Mouse (Mus musculus): ENCODE measurements around the gene Pdgfb. TPM values are rescaled to one million over a fixed set of nuclear protein-coding genes. Genes with fewer than 3 reads are reported as not detected.

Gene Pdgfb
- polyA plus RNA-seq, 1 experiment: 0.08 TPM

GRCm38 (mm10) chr15:80053381-80054033, 38.7 kb upstream of the Pdgfb start:
- H3K4me1 ChIP-seq (ENCODE audit: control insufficient read depth): peaks cover 7% of the 10 kb centered on the region
- H3K4me3 ChIP-seq (replicated peaks): no peak overlapping the region
- H3K27me3 ChIP-seq (ENCODE audit: control insufficient read depth): no peaks in the 10 kb centered on the region
- H3K9me3 ChIP-seq (ENCODE audit: control insufficient read depth, low read length): no peaks in the 10 kb centered on the region
- H3K36me3 ChIP-seq (ENCODE audit: control insufficient read depth): no peaks in the 10 kb centered on the region
- TF ChIP-seq TAL1 (IDR thresholded peaks at IDR 0.05; ENCODE audit: low read length) (no peak), GATA1 (IDR thresholded peaks at IDR 0.05; ENCODE audit: low read length) (no peak)

- no peaks in the 10 kb centered on the region for H3K9me3 ChIP-seq (ENCODE audit: control insufficient read depth, low read length)
- H3K4me1 ChIP-seq (ENCODE audit: control insufficient read depth): peaks cover 19% of the 10 kb centered on the region
- H3K27me3 ChIP-seq (ENCODE audit: control insufficient read depth): peaks cover 6% of the 10 kb centered on the region
- H3K4me3 ChIP-seq (replicated peaks): no peak overlapping the region
- H3K36me3 ChIP-seq (ENCODE audit: control insufficient read depth): no peaks in the 10 kb centered on the region
- TF ChIP-seq TAL1 (IDR thresholded peaks at IDR 0.05; ENCODE audit: low read length) (no peak), GATA1 (IDR thresholded peaks at IDR 0.05; ENCODE audit: low read length) (no peak)
Observed at GRCm38 (mm10) chr15:80051782-80052181, 37.0 kb upstream of the Pdgfb start.

- TF ChIP-seq GATA1 (IDR thresholded peaks at IDR 0.05; ENCODE audit: low read length): no peak
- no peak for TF ChIP-seq TAL1 (IDR thresholded peaks at IDR 0.05; ENCODE audit: low read length)
- Histone ChIP-seq H3K4me1 (ENCODE audit: control insufficient read depth) (peaks cover 19% of the 10 kb centered on the region), H3K27me3 (ENCODE audit: control insufficient read depth) (peaks cover 8% of the 10 kb centered on the region), H3K4me3 (replicated peaks) (no peak overlapping the region), H3K36me3 (ENCODE audit: control insufficient read depth) (no peaks in the 10 kb centered on the region), H3K9me3 (ENCODE audit: control insufficient read depth, low read length) (no peaks in the 10 kb centered on the region)
Observed at GRCm38 (mm10) chr15:80051092-80051761, 36.5 kb upstream of the Pdgfb start.

DNA sequence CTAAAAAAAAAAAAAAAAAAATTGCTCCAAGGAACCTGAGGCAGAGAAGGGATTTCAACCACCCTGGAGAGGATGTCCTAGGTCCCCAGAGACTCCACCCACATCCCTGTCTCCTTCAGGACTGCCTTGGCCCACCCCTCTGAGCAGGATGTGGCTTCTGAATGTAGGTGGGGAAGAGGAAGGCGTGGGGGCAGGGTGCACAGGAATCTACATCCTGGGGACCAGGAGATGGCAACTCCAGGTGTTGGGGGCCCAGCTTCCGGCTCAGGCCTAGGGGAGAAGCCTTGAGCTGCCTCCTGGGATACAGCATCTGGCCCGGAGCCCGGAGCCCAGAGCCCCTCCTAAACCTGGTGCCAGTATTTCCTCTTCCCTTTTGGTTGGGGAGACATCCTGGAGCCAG, 35.3 kb upstream of the Pdgfb start:
- peaks cover 6% of the 10 kb centered on the region for H3K9me3 ChIP-seq (ENCODE audit: control insufficient read depth, low read length)
- TF ChIP-seq GATA1 (IDR thresholded peaks at IDR 0.05; ENCODE audit: low read length) (no peak), TAL1 (IDR thresholded peaks at IDR 0.05; ENCODE audit: low read length) (no peak)

DNA sequence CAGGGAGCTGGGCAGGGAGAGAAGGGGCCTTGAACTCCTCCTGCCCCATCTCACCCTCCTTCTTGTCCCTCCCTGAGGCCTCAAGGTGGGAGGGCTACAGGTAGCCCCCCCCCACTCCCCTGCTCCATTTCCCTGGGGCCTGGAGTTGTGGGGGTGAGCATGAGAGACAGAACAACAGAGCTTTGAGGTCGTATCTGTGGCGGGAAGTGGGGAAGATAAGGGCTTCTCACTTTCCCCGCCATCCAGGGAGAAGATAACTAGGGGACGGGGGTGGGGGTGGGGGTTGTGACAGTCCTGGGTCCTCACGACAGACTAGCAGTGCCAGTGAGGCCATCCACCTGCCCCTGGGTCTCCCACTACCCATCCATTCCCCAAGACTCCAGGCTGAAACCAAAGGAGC, 33.2 kb upstream of the Pdgfb start:
- no peak for TF ChIP-seq GATA1 (IDR thresholded peaks at IDR 0.05; ENCODE audit: low read length)
- no peak for TF ChIP-seq TAL1 (IDR thresholded peaks at IDR 0.05; ENCODE audit: low read length)
- H3K4me1 ChIP-seq (ENCODE audit: control insufficient read depth): peaks cover 11% of the 10 kb centered on the region
- no peaks in the 10 kb centered on the region for H3K36me3 ChIP-seq (ENCODE audit: control insufficient read depth)
- H3K4me3 ChIP-seq (replicated peaks): no peak overlapping the region
- H3K9me3 ChIP-seq (ENCODE audit: control insufficient read depth, low read length): peaks cover 6% of the 10 kb centered on the region
- H3K27me3 ChIP-seq (ENCODE audit: control insufficient read depth): peaks cover 8% of the 10 kb centered on the region

More for the DNA sequence above, 35.3 kb upstream of the Pdgfb start:
- Histone ChIP-seq H3K4me3 (replicated peaks) (no peak overlapping the region), H3K4me1 (ENCODE audit: control insufficient read depth) (peaks cover 19% of the 10 kb centered on the region), H3K27me3 (ENCODE audit: control insufficient read depth) (peaks cover 8% of the 10 kb centered on the region), H3K36me3 (ENCODE audit: control insufficient read depth) (no peaks in the 10 kb centered on the region)

DNA sequence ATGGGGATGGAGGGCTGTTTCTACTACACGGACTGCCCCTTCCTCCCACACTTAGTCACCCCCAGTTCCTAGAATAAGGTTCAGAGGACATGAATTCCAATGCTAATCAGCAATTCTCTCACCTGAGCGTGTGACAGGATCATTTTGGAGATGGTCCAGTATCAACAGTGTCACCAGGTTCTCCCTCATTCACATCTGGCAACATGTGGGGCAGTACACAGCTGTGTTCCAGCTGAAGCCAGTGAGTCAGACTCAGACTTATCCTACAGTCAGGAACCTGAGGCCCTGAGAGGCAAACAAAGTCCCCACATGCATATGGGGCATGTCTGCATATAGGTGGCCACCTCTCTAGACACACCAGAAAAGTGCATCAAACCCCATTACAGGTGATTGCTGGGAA, 32.5 kb upstream of the Pdgfb start:
- no peaks in the 10 kb centered on the region for H3K36me3 ChIP-seq (ENCODE audit: control insufficient read depth)

DNA sequence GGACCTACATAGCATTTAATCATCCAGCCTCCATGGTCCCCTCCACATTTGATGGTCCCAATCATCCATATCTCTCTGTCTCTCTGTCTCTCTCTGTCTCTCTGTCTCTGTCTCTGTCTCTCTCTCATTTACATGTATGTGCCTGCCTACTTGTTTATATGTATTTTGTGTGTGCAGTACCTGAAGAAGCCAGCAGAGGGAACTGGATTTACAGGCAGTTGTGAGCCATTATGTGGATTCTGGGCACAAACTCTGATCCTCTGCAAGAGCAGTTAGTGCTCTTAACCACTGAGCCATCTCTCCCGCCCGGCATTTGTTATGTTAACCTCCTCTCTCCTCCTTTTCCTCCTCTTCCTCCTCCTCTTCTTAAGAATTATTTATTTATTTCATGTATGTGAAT, 31.0 kb upstream of the Pdgfb start:
- Histone ChIP-seq H3K36me3 (ENCODE audit: control insufficient read depth) (no peaks in the 10 kb centered on the region), H3K4me3 (replicated peaks) (no peak overlapping the region), H3K9me3 (ENCODE audit: control insufficient read depth, low read length) (peaks cover 6% of the 10 kb centered on the region), H3K27me3 (ENCODE audit: control insufficient read depth) (peaks cover 8% of the 10 kb centered on the region), H3K4me1 (ENCODE audit: control insufficient read depth) (peaks cover 11% of the 10 kb centered on the region)
- TF ChIP-seq GATA1 (IDR thresholded peaks at IDR 0.05; ENCODE audit: low read length) (no peak), TAL1 (IDR thresholded peaks at IDR 0.05; ENCODE audit: low read length) (no peak)

More for the DNA sequence above, 32.5 kb upstream of the Pdgfb start:
- H3K9me3 ChIP-seq (ENCODE audit: control insufficient read depth, low read length): peaks cover 6% of the 10 kb centered on the region
- TF ChIP-seq TAL1 (IDR thresholded peaks at IDR 0.05; ENCODE audit: low read length) (no peak), GATA1 (IDR thresholded peaks at IDR 0.05; ENCODE audit: low read length) (no peak)
- peaks cover 11% of the 10 kb centered on the region for H3K4me1 ChIP-seq (ENCODE audit: control insufficient read depth)
- H3K27me3 ChIP-seq (ENCODE audit: control insufficient read depth): peaks cover 8% of the 10 kb centered on the region
- no peak overlapping the region for H3K4me3 ChIP-seq (replicated peaks)

DNA sequence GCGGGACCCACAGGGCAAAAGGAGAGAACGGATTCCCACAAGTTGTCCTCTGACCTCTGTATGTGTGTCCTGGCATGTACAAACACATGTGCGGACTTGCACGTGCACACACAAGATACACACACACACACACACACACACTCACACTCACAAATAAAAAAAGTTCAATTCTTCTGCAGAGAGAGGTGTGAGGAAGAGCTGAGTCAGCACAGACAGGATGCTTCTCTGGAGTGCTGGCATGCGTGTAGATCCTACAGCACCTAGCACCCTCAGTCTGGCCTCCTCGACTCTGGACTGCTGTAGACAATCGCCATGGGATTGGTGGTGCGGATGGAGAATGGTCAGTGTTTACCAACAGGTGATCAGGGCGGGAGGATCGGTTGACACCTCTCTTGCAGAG, 29.5 kb upstream of the Pdgfb start:
- H3K4me3 ChIP-seq (replicated peaks): no peak overlapping the region
- H3K9me3 ChIP-seq (ENCODE audit: control insufficient read depth, low read length): peaks cover 6% of the 10 kb centered on the region
- no peaks in the 10 kb centered on the region for H3K36me3 ChIP-seq (ENCODE audit: control insufficient read depth)
- H3K27me3 ChIP-seq (ENCODE audit: control insufficient read depth): peaks cover 8% of the 10 kb centered on the region
- H3K4me1 ChIP-seq (ENCODE audit: control insufficient read depth): peaks cover 11% of the 10 kb centered on the region
- TF ChIP-seq TAL1 (IDR thresholded peaks at IDR 0.05; ENCODE audit: low read length) (no peak), GATA1 (IDR thresholded peaks at IDR 0.05; ENCODE audit: low read length) (no peak)

- H3K4me1 ChIP-seq (ENCODE audit: control insufficient read depth): peaks cover 5% of the 10 kb centered on the region
- peaks cover 5% of the 10 kb centered on the region for H3K27me3 ChIP-seq (ENCODE audit: control insufficient read depth)
- TF ChIP-seq TAL1 (IDR thresholded peaks at IDR 0.05; ENCODE audit: low read length) (no peak), GATA1 (IDR thresholded peaks at IDR 0.05; ENCODE audit: low read length) (no peak)
- H3K36me3 ChIP-seq (ENCODE audit: control insufficient read depth): no peaks in the 10 kb centered on the region
- peaks cover 6% of the 10 kb centered on the region for H3K9me3 ChIP-seq (ENCODE audit: control insufficient read depth, low read length)
- H3K4me3 ChIP-seq (replicated peaks): no peak overlapping the region
Observed at GRCm38 (mm10) chr15:80042152-80042551, 27.4 kb upstream of the Pdgfb start.

Measured in erythroblast, embryonic 14.5 days (primary cell).